Mouse (Mus musculus): ENCODE data around the gene Arhgef3. TPM values are rescaled to one million over a fixed set of nuclear protein-coding genes. Genes with fewer than 3 reads are reported as not detected.
A peak's percentile ranks its signal among the peaks of the same experiment; 100 is the strongest.

Gene Arhgef3
- polyA plus RNA-seq (2014; fragmentation: Nextera tagmentation; extraction: Ambion mirVana) = 2.3 and 2.9 TPM in 2 replicates

DNA sequence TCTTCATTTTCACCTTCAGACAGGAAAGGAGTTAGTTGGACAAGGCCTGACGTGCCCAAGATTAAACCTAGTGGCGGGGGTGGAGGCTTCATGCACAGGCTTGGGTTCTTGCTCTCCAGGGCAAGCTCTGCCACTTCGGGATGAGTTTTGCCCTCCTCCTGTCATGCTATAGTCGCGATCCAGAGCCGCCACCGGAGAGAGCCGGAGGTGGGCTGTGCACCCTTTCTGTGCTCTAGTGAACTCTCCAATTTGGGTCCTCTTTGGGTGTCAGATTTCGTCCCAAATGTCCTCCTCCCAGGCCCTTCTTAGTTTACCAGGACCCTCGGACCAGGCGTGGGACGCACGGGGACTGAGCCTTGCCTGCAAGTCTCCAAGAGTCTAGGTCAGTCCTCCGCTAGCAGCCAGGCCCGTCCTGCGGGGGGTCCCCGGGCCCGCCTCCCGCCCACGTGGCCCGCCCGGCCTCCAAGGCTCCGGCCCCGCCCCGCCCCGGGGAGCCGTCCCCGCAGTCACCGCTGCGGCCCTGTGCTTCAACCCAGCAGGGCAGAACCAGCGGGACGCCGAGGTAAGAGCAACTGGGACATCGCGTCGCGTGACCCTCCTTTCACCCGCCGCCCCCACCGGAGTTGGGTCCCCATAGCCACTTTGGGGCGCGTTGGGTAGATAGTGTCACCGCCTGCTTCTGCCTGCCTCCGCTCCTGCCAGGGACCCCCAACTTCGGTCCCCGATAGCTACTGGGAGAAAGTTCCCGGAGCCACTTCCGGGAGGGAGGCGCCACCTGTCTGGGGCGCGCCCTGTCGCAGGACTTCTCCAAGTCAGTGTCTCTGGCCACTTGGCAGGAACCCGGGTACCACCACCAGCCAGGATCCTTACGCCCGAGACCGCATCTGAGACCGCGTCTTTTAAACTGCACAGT is at the start of gene Arhgef3:
Gene Arhgef3 (plus strand): TSS at position 538 of the 913 bp plus-strand sequence.
- peaks cover 20% of the 10 kb centered on the region for H3K27me3 ChIP-seq (ENCODE audit: control insufficient read depth, insufficient read depth, low read length)
- peak within 1 kb of the TSS; percentile 99 for H3K4me2 ChIP-seq (ENCODE audit: low read depth, low read length, severe bottlenecking)
- peaks cover 5% of the 10 kb centered on the region for H3K4me1 ChIP-seq (replicated peaks; ENCODE audit: control insufficient read depth, insufficient read depth, low read length)
- DNase-seq (ENCODE audit: low spot score) (peak; percentile 77), ATAC-seq (replicated peaks; ENCODE audit: low FRiP score) (peak; percentile 51; the same call in 1 of the 2 replicates)
- WGBS = 1% methylated on average over 57 of the region's 58 CpGs
- peak within 1 kb of the TSS; percentile 52 for H3K4me3 ChIP-seq (ENCODE audit: low read depth, low read length)
- no peaks in the 10 kb centered on the region for H3K9me3 ChIP-seq (ENCODE audit: control insufficient read depth, low read length)
- H3K36me3 ChIP-seq (ENCODE audit: control insufficient read depth, insufficient read depth, low read length) = no peaks in the 10 kb centered on the region
- peak within 1 kb of the TSS; percentile 49 for H3K9ac ChIP-seq (ENCODE audit: low read length)
- no peak within 1 kb of the TSS for H3K27ac ChIP-seq (ENCODE audit: low read depth, low read length)

DNA sequence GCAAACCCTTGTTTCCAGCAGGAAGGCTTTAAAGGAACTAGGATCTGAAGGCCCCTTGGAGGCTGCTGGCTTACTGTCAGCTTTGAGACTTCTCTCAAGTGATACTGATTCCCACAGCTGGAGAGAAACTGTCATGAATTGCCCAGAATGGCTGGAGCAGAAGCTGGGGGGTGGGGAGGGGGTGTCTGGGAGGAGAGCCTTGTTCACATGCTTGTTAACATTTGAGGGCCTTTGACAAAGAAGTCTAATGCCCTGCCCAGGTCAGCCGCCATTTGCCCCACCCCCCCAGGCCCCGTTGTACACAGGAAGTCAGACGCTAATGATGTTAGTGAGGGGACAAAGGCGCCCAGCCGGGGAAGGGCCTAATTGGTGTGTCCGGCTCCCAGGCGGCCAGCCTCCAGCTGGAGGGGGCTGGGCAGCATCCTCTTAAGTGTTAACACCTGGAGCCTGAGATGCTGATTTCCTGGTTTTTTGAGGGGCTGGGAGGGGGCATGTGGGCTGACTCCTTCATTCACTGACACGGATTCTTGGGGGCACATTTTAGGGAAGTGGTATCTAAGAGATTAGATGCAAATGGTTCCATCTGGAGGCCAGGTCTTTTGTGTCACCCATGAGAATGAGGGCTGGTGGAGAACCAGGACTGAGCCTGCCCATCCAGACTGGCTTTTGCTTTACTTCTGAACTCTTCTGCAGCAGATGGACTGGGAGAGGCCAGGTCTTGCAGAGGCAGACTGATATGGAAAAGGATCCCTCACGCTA is 48.3 kb upstream of the Arhgef3 start:
- no peak overlapping the region for H3K9ac ChIP-seq (ENCODE audit: low read length)
- peak overlapping the region; percentile 6 for H3K4me2 ChIP-seq (ENCODE audit: low read depth, low read length, severe bottlenecking)
- H3K4me3 ChIP-seq (ENCODE audit: low read depth, low read length) = no peak overlapping the region
- no peaks in the 10 kb centered on the region for H3K27me3 ChIP-seq (ENCODE audit: control insufficient read depth, insufficient read depth, low read length)
- 4% methylated on average over 9 of the region's 9 CpGs for WGBS
- no peaks in the 10 kb centered on the region for H3K36me3 ChIP-seq (ENCODE audit: control insufficient read depth, insufficient read depth, low read length)
- H3K4me1 ChIP-seq (replicated peaks; ENCODE audit: control insufficient read depth, insufficient read depth, low read length) = peaks cover 20% of the 10 kb centered on the region
- DNase-seq (ENCODE audit: low spot score) (peak; percentile 86), ATAC-seq (replicated peaks; ENCODE audit: low FRiP score) (peak; percentile 79)
- peak overlapping the region; percentile 39; the same call in 1 of the 2 replicates for H3K27ac ChIP-seq (ENCODE audit: low read depth, low read length)
- no peaks in the 10 kb centered on the region for H3K9me3 ChIP-seq (ENCODE audit: control insufficient read depth, low read length)

DNA sequence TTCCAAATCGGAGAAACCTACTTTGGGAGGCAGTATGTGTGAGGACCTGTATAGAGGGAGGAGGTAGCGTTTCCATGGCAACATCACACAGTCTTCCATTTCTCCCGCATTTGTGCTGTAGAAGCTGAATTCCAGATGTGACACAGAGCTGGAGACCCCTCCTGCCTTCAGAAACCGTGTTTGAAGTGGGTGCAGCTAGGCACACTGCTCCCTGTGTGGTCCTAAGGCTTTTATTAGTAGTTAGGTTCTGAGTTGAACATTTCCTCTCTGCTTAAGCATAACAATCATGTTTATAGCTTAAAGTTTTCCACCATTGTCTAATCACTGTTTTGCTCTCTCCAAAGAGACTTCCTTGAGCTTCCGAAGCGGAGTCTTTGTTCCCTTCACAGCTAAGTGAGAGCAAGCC is 46.8 kb upstream of the Arhgef3 start:
- H3K36me3 ChIP-seq (ENCODE audit: control insufficient read depth, insufficient read depth, low read length) = no peaks in the 10 kb centered on the region
- H3K9me3 ChIP-seq (ENCODE audit: control insufficient read depth, low read length) = no peaks in the 10 kb centered on the region
- H3K9ac ChIP-seq (ENCODE audit: low read length) = no peak overlapping the region
- DNase-seq (ENCODE audit: low spot score) (no peak), ATAC-seq (replicated peaks; ENCODE audit: low FRiP score) (peak; percentile 42; the same call in 1 of the 2 replicates)
- no peak overlapping the region for H3K4me2 ChIP-seq (ENCODE audit: low read depth, low read length, severe bottlenecking)
- peaks cover 20% of the 10 kb centered on the region for H3K4me1 ChIP-seq (replicated peaks; ENCODE audit: control insufficient read depth, insufficient read depth, low read length)
- H3K27me3 ChIP-seq (ENCODE audit: control insufficient read depth, insufficient read depth, low read length) = no peaks in the 10 kb centered on the region
- peak overlapping the region; percentile 31; the same call in 1 of the 2 replicates for H3K27ac ChIP-seq (ENCODE audit: low read depth, low read length)
- WGBS = 16% methylated on average over 6 of the region's 6 CpGs
- H3K4me3 ChIP-seq (ENCODE audit: low read depth, low read length) = no peak overlapping the region

DNA sequence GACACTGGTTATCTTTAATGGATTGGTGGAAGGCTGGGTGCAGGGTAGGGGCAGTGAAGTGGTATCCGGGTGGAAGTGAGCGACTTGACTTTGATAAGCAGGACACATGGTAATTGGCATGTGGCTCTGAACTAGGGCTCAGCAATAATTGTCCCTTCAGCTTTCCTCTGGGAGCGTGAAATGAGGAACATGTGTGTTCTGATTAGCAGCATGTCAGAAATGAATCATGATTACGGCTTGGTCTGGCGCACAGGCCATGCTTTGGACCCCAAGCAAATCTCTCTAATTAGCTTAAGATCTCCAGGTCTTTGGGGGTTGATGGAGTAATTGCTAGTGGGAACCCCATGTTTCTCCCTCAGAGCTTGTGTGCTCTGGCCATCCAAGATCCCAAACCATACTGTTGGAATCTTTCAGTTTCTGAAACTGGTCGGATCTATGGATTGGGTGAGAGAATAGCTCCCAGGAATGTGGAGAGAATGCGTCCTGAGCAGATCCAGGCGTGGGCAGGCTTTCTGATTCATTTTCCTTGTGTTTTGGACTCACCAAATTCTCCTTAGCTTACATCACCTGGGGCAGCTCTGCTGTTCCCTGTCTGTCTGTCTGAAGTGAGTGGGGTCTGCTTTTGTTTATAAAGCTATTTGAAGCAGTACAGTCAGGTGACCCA is 45.1 kb upstream of the Arhgef3 start:
- no peak for DNase-seq (ENCODE audit: low spot score)
- ATAC-seq (replicated peaks; ENCODE audit: low FRiP score) = no peak
- Histone ChIP-seq H3K4me1 (replicated peaks; ENCODE audit: control insufficient read depth, insufficient read depth, low read length) (peaks cover 20% of the 10 kb centered on the region), H3K27me3 (ENCODE audit: control insufficient read depth, insufficient read depth, low read length) (no peaks in the 10 kb centered on the region), H3K4me3 (ENCODE audit: low read depth, low read length) (no peak overlapping the region), H3K4me2 (ENCODE audit: low read depth, low read length, severe bottlenecking) (no peak overlapping the region), H3K9ac (ENCODE audit: low read length) (no peak overlapping the region), H3K9me3 (ENCODE audit: control insufficient read depth, low read length) (no peaks in the 10 kb centered on the region), H3K27ac (ENCODE audit: low read depth, low read length) (0 out of 2 replicates have a peak overlapping the region, but pooled peaks have one; percentile 9), H3K36me3 (ENCODE audit: control insufficient read depth, insufficient read depth, low read length) (no peaks in the 10 kb centered on the region)
- WGBS = 39% methylated on average over 8 of the region's 8 CpGs

DNA sequence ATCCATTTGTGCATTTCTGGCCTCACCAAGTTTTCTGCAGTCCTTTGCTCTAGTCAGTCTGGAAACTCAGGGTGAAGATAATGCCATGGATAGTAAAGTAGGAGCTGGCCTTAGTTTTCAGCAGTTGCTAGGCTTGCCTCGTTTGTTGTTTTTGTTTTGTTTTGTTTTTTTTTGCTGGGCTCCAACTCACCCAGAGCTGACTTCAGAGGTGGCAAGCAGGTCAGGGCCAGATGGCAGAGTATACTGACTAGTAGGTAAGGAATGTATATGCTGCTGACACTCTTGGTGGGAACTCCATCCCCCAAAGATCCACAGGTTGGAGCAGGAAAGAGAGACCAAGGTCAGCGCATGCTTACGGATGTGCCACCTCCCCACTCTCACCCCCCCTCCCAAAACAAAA is 44.6 kb upstream of the Arhgef3 start:
- ATAC-seq (replicated peaks; ENCODE audit: low FRiP score) (no peak), DNase-seq (ENCODE audit: low spot score) (no peak)
- 22% methylated on average over 3 of the region's 3 CpGs for WGBS
- Histone ChIP-seq H3K4me3 (ENCODE audit: low read depth, low read length) (no peak overlapping the region), H3K36me3 (ENCODE audit: control insufficient read depth, insufficient read depth, low read length) (no peaks in the 10 kb centered on the region), H3K27me3 (ENCODE audit: control insufficient read depth, insufficient read depth, low read length) (no peaks in the 10 kb centered on the region), H3K27ac (ENCODE audit: low read depth, low read length) (no peak overlapping the region), H3K9ac (ENCODE audit: low read length) (no peak overlapping the region), H3K4me1 (replicated peaks; ENCODE audit: control insufficient read depth, insufficient read depth, low read length) (peaks cover 20% of the 10 kb centered on the region), H3K4me2 (ENCODE audit: low read depth, low read length, severe bottlenecking) (no peak overlapping the region), H3K9me3 (ENCODE audit: control insufficient read depth, low read length) (no peaks in the 10 kb centered on the region)

DNA sequence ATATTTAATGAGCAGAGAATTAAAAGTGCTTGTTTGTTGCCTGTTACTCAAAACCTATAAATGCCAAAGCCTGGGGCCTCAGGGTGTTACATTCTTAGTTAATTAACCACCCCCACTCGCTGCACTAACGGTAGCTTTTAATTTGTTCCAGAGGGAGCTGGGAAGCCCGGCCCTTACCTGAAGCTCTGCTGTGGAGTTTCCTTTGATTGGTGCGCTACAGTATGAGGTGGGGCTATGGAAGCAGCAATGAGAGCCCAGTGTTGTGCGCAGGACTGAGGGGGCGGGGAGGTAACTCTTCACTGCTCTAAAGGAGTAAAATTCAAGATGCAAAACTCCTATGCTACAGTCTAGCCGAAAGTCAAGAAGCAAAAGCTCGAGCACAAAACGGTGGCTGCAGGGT is 43.9 kb upstream of the Arhgef3 start:
- 17% methylated on average over 9 of the region's 9 CpGs for WGBS

DNA sequence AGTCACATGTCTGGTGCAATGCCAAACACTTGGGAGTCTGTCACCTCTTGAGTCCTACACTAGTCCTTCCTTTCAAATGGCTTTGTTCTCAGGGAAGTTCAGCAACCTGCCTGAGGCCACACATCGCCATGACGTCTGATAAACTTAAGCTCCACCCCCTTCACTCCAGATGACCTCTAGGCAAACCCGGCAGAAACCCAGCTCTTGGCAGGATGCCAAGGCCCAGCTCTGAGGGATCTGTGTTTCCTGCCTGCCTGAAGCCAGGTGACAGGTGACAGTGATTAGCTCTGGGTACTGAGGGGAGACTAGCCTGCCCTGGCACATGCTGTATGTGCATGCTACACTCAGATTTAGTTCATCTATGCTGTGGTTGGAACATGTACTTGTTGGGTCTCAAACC is 42.7 kb upstream of the Arhgef3 start:
- DNase-seq (ENCODE audit: low spot score) (no peak), ATAC-seq (replicated peaks; ENCODE audit: low FRiP score) (no peak)
- Histone ChIP-seq H3K9ac (ENCODE audit: low read length) (no peak overlapping the region), H3K36me3 (ENCODE audit: control insufficient read depth, insufficient read depth, low read length) (no peaks in the 10 kb centered on the region), H3K27me3 (ENCODE audit: control insufficient read depth, insufficient read depth, low read length) (no peaks in the 10 kb centered on the region), H3K27ac (ENCODE audit: low read depth, low read length) (no peak overlapping the region), H3K4me2 (ENCODE audit: low read depth, low read length, severe bottlenecking) (no peak overlapping the region), H3K4me1 (replicated peaks; ENCODE audit: control insufficient read depth, insufficient read depth, low read length) (peaks cover 13% of the 10 kb centered on the region), H3K9me3 (ENCODE audit: control insufficient read depth, low read length) (no peaks in the 10 kb centered on the region), H3K4me3 (ENCODE audit: low read depth, low read length) (no peak overlapping the region)
- 28% methylated on average over 3 of the region's 3 CpGs for WGBS

More for the DNA sequence above, 43.9 kb upstream of the Arhgef3 start:
- Histone ChIP-seq H3K4me1 (replicated peaks; ENCODE audit: control insufficient read depth, insufficient read depth, low read length) (peaks cover 20% of the 10 kb centered on the region), H3K9me3 (ENCODE audit: control insufficient read depth, low read length) (no peaks in the 10 kb centered on the region), H3K36me3 (ENCODE audit: control insufficient read depth, insufficient read depth, low read length) (no peaks in the 10 kb centered on the region), H3K27ac (ENCODE audit: low read depth, low read length) (no peak overlapping the region), H3K9ac (ENCODE audit: low read length) (no peak overlapping the region), H3K27me3 (ENCODE audit: control insufficient read depth, insufficient read depth, low read length) (no peaks in the 10 kb centered on the region), H3K4me2 (ENCODE audit: low read depth, low read length, severe bottlenecking) (no peak overlapping the region), H3K4me3 (ENCODE audit: low read depth, low read length) (no peak overlapping the region)
- DNase-seq (ENCODE audit: low spot score) = no peak
- ATAC-seq (replicated peaks; ENCODE audit: low FRiP score) = no peak

DNA sequence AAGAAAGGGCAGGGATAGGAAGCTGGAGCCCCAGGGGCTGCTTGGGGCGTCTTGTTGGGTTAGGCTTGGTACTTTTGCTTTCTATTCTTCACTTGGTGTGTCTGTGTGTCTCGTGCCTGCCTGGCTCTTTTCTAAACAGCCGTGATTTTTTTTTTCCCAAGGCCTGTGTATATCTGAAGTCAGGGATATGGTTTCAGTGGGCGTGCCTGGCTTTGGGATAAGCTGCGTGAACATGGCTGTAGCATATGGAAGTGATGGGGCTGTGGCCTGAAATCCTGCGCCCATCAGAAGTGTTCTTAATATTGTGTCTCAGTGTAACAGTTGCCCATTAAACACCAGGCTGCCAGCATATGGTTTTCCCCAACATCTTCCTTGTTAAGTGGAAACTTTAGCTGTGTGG is 39.6 kb upstream of the Arhgef3 start:
- 77% methylated on average over 6 of the region's 6 CpGs for WGBS
- Histone ChIP-seq H3K4me3 (ENCODE audit: low read depth, low read length) (no peak overlapping the region), H3K9me3 (ENCODE audit: control insufficient read depth, low read length) (no peaks in the 10 kb centered on the region), H3K4me2 (ENCODE audit: low read depth, low read length, severe bottlenecking) (no peak overlapping the region), H3K4me1 (replicated peaks; ENCODE audit: control insufficient read depth, insufficient read depth, low read length) (no peaks in the 10 kb centered on the region; the same call in 1 of the 2 replicates), H3K9ac (ENCODE audit: low read length) (no peak overlapping the region), H3K27ac (ENCODE audit: low read depth, low read length) (no peak overlapping the region), H3K36me3 (ENCODE audit: control insufficient read depth, insufficient read depth, low read length) (no peaks in the 10 kb centered on the region), H3K27me3 (ENCODE audit: control insufficient read depth, insufficient read depth, low read length) (no peaks in the 10 kb centered on the region)
- DNase-seq (ENCODE audit: low spot score) (no peak), ATAC-seq (replicated peaks; ENCODE audit: low FRiP score) (no peak)
